Comparison of ENCODE assay signal across 24 mouse cellular contexts in the genomic region with DNA sequence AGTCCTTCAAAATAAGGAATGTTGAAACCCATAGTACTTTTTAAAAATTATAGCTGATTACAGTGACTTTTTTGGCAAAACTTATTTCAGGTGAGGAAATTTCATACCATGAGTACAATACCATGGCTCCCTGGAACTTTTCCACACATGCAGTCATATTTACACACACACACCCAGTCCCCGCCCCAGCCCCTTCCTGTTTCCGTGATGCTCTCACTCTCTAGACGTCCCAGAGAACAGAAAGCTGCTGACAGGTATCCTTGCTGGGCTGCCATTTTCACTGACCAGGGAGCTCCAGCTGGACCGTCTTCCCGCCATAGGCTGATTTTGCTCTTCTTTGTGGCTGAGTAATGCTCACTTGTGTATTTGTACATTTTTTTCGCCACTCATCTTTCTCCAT.
"Had no signal": no experiment of that assay in that cellular context is flagged by ENCODE, and none has a peak within 500 bp of the region (broad histone marks: within the 10 kb centered on the region; RNA-seq: fewer than 3 reads in every experiment).

No protein-coding gene starts in this region.

- ATAC-seq: hindbrain, embryonic 16.5 days; intestine, embryonic 16.5 days had no signal

- H3K9me3 ChIP-seq: heart, embryonic 13.5 days; heart, embryonic 15.5 days; hindbrain, embryonic 10.5 days; hindbrain, embryonic 12.5 days; kidney, embryonic 15.5 days; limb, embryonic 10.5 days; limb, embryonic 12.5 days had no signal

- H3K27me3 ChIP-seq: heart, embryonic 13.5 days; heart, embryonic 15.5 days; hindbrain, embryonic 12.5 days; kidney, embryonic 15.5 days; limb, embryonic 12.5 days had no signal

- DNase-seq: gastrocnemius, adult 2 months; gastrocnemius, postnatal 10 days; gastrocnemius, postnatal 25 days; heart, adult 2 months; heart, postnatal 4 days; kidney, adult 11 months; kidney, adult 2 months; kidney, adult 9 months; kidney, postnatal 14 days; kidney, postnatal 36 days; layer of hippocampus, adult 9-11 months; liver had no signal

- H3K4me1 ChIP-seq: heart, embryonic 13.5 days; heart, embryonic 15.5 days; hindbrain, embryonic 10.5 days; hindbrain, embryonic 12.5 days; kidney, embryonic 15.5 days; limb, embryonic 10.5 days; limb, embryonic 12.5 days had no signal

- H3K4me3 ChIP-seq: gastrocnemius, adult 2 months; heart, adult 2 months; heart, embryonic 13.5 days; heart, embryonic 15.5 days; hindbrain, embryonic 10.5 days; hindbrain, embryonic 12.5 days; kidney, embryonic 15.5 days; left cerebral cortex, adult 2 months; limb, embryonic 10.5 days; limb, embryonic 12.5 days had no signal

- H3K27ac ChIP-seq: gastrocnemius, adult 2 months; heart, adult 2 months; heart, embryonic 13.5 days; heart, embryonic 15.5 days; hindbrain, embryonic 10.5 days; hindbrain, embryonic 12.5 days; hindbrain, embryonic 14.5 days; kidney, embryonic 15.5 days; kidney, postnatal 0 days; left cerebral cortex, adult 2 months; limb, embryonic 10.5 days; limb, embryonic 12.5 days had no signal
